ENCODE assay signal across 16 mouse cellular contexts in genomic region chr12:16829785-16830184, GRCm38 (mm10). TPM values are rescaled to one million over a fixed set of nuclear protein-coding genes. Genes with fewer than 3 reads are reported as not detected.
A peak's percentile ranks its signal among the peaks of the same experiment; 100 is the strongest.
DNase-seq lines count a peak whose midpoint lies in the region; ATAC-seq and TF ChIP-seq lines count a peak whose summit lies in the region.
"Had no signal": no experiment of that assay in that cellular context is flagged by ENCODE, and none has a peak within 500 bp of the region (broad histone marks: within the 10 kb centered on the region; RNA-seq: fewer than 3 reads in every experiment).

No protein-coding gene starts in this region.

- H3K4me2 ChIP-seq in hindbrain, postnatal 0 days (ENCODE audit: low read depth, low read length): no peak overlapping the region
- H3K4me2 ChIP-seq in hindbrain, embryonic 14.5 days (replicated peaks): no peak overlapping the region
- H3K4me2 ChIP-seq: intestine, embryonic 15.5 days; lung, embryonic 15.5 days; midbrain, embryonic 13.5 days; neural tube, embryonic 12.5 days had no signal

- H3K9ac ChIP-seq in hindbrain, postnatal 0 days (replicated peaks; ENCODE audit: low read length): no peak overlapping the region
- no peak overlapping the region for H3K9ac ChIP-seq in hindbrain, embryonic 14.5 days
- H3K9ac ChIP-seq: intestine, embryonic 15.5 days; lung, embryonic 15.5 days; midbrain, embryonic 13.5 days; neural tube, embryonic 12.5 days had no signal

- WGBS in hindbrain, postnatal 0 days: 90% methylated on average over 2 of the region's 2 CpGs
- WGBS in hindbrain, embryonic 14.5 days: 92% methylated on average over 2 of the region's 2 CpGs

- peak; percentile 34 for TF ChIP-seq CTCF in hindbrain, postnatal 0 days (IDR thresholded peaks at IDR 0.05; ENCODE audit: low read depth)

- peaks cover 14% of the 10 kb centered on the region for H3K36me3 ChIP-seq in hindbrain, postnatal 0 days (ENCODE audit: insufficient read depth, low read length)
- H3K36me3 ChIP-seq in hindbrain, embryonic 14.5 days (replicated peaks; ENCODE audit: control insufficient read depth, insufficient read depth): peaks cover 44% of the 10 kb centered on the region

- DNase-seq in hindbrain, postnatal 0 days (ENCODE audit: low spot score): no peak
- no peak for DNase-seq in hindbrain, embryonic 14.5 days (ENCODE audit: low spot score)
- peak; percentile 27 for DNase-seq in lung, postnatal 14 days
- DNase-seq in lung, postnatal 36 days: no peak
- DNase-seq in adrenal gland, postnatal 25 days: peak; percentile 34
- no peak for DNase-seq in gastrocnemius, adult 8-10 months (ENCODE audit: low spot score in 2 of 2)
- DNase-seq in heart, adult 8-10 months (ENCODE audit: low spot score): no peak
- DNase-seq: cerebellum, adult 9-10 months; gastrocnemius, postnatal 14 days; heart, postnatal 10 days; thymus, postnatal 36 days had no signal

- no peaks in the 10 kb centered on the region for H3K4me1 ChIP-seq in hindbrain, postnatal 0 days (ENCODE audit: insufficient read depth, low read length)
- no peaks in the 10 kb centered on the region for H3K4me1 ChIP-seq in hindbrain, embryonic 14.5 days (replicated peaks; ENCODE audit: control insufficient read depth, insufficient read depth, low read length)
- H3K4me1 ChIP-seq: lung, embryonic 15.5 days; midbrain, embryonic 13.5 days; neural tube, embryonic 12.5 days had no signal

- H3K27ac ChIP-seq in hindbrain, postnatal 0 days: no peak overlapping the region
- H3K27ac ChIP-seq in hindbrain, embryonic 14.5 days: no peak overlapping the region
- H3K27ac ChIP-seq: forebrain, embryonic 10.5 days; intestine, embryonic 15.5 days; lung, embryonic 15.5 days; midbrain, embryonic 13.5 days; neural tube, embryonic 12.5 days had no signal

- no peaks in the 10 kb centered on the region for H3K27me3 ChIP-seq in hindbrain, postnatal 0 days (ENCODE audit: insufficient read depth, low read length)
- no peaks in the 10 kb centered on the region for H3K27me3 ChIP-seq in hindbrain, embryonic 14.5 days (ENCODE audit: control insufficient read depth, insufficient read depth, low read length)
- H3K27me3 ChIP-seq: intestine, embryonic 15.5 days; lung, embryonic 15.5 days; midbrain, embryonic 13.5 days; neural tube, embryonic 12.5 days had no signal

- H3K4me3 ChIP-seq in hindbrain, postnatal 0 days (ENCODE audit: low read length): no peak overlapping the region
- H3K4me3 ChIP-seq in hindbrain, embryonic 14.5 days (replicated peaks; ENCODE audit: low read length): no peak overlapping the region
- H3K4me3 ChIP-seq: forebrain, embryonic 10.5 days; intestine, embryonic 15.5 days; lung, embryonic 15.5 days; midbrain, embryonic 13.5 days; neural tube, embryonic 12.5 days had no signal

- H3K9me3 ChIP-seq in hindbrain, postnatal 0 days (ENCODE audit: low read length): no peaks in the 10 kb centered on the region
- H3K9me3 ChIP-seq in hindbrain, embryonic 14.5 days (ENCODE audit: control insufficient read depth, low read length): no peaks in the 10 kb centered on the region
- H3K9me3 ChIP-seq: forebrain, embryonic 10.5 days; intestine, embryonic 15.5 days; lung, embryonic 15.5 days; midbrain, embryonic 13.5 days; neural tube, embryonic 12.5 days had no signal

- ATAC-seq in hindbrain, postnatal 0 days: no peak
- no peak for ATAC-seq in hindbrain, embryonic 14.5 days (ENCODE audit: low FRiP score)
- ATAC-seq: intestine, embryonic 15.5 days; midbrain, embryonic 13.5 days had no signal

RNA-seq across cellular contexts. Expression of gene E2f6, which starts 19.0 kb away (rescaled TPM):
- total RNA-seq in hindbrain, postnatal 0 days (2014; rRNA removed): 21.2 and 27.5 TPM in 2 replicates
- polyA plus RNA-seq in hindbrain, postnatal 0 days (2015; fragmentation: Nextera tagmentation; extraction: Ambion mirVana): 20.0 and 21.3 TPM in 2 replicates
- polyA plus RNA-seq in hindbrain, embryonic 14.5 days (2014; fragmentation: Nextera tagmentation; extraction: Ambion mirVana): 32.5 and 36.2 TPM in 2 replicates
- 39.1 and 46.5 TPM in 2 replicates for total RNA-seq in adrenal gland, postnatal 25 days (2021)
- total RNA-seq in gastrocnemius, adult 8-10 months (2022): 100 to 1,000 TPM; 136 to 196 (median 151) TPM
- 10 to 100 TPM; 86.4 to 90.4 (median 88.2) TPM for total RNA-seq in heart, adult 8-10 months (2022)

RNA-seq across cellular contexts. Expression of gene Greb1, which starts 29.1 kb away (rescaled TPM):
- 0.86 and 2.1 TPM in 2 replicates for total RNA-seq in hindbrain, postnatal 0 days (2014; rRNA removed)
- polyA plus RNA-seq in hindbrain, postnatal 0 days (2015; fragmentation: Nextera tagmentation; extraction: Ambion mirVana): 0.32 and 0.33 TPM in 2 replicates
- 0.88 and 1.4 TPM in 2 replicates for polyA plus RNA-seq in hindbrain, embryonic 14.5 days (2014; fragmentation: Nextera tagmentation; extraction: Ambion mirVana)
- total RNA-seq in adrenal gland, postnatal 25 days (2021): 33.2 and 43.0 TPM in 2 replicates
- total RNA-seq in gastrocnemius, adult 8-10 months (2022): 1 to 10 TPM in 3 of 4 experiments, under 1 TPM in 1; 0.27 to 5.3 (median 1.1) TPM
- 1 to 10 TPM in 1 of 4 experiments, under 1 TPM in 3; 0.16 to 1.2 (median 0.64) TPM for total RNA-seq in heart, adult 8-10 months (2022)

Comparison
In these comparisons a context has a peak if more than half of its experiments do, and no peak if none do; other contexts are left out.
1. DNase-seq: peak in lung, postnatal 14 days (single experiment) and adrenal gland, postnatal 25 days (single experiment); none in hindbrain, postnatal 0 days (single experiment), hindbrain, embryonic 14.5 days (single experiment), lung, postnatal 36 days (single experiment), gastrocnemius, adult 8-10 months (0 of 2) and heart, adult 8-10 months (single experiment).